Mouse (Mus musculus): ENCODE data around the gene Pkn3. TPM values are rescaled to one million over a fixed set of nuclear protein-coding genes. Genes with fewer than 3 reads are reported as not detected.
"Not testable (repeated sequence)": the region's sequence is repeated elsewhere in the genome, so short reads cannot be mapped to it uniquely, and the experiment has no call there.

Gene Pkn3
- polyA plus RNA-seq, 1 experiment from 2014 or later: 14.7 TPM

- 50% methylated on average over 6 of the region's 6 CpGs for WGBS
- Histone ChIP-seq H3K4me3 (no peak overlapping the region), H3K9me3 (replicated peaks) (no peaks in the 10 kb centered on the region), H3K27me3 (ENCODE audit: low read depth, poor library complexity, severe bottlenecking) (no peaks in the 10 kb centered on the region), H3K27ac (no peak overlapping the region), H3K36me3 (peaks cover 2% of the 10 kb centered on the region; the same call in 1 of the 2 replicates), H3K4me1 (peaks cover 16% of the 10 kb centered on the region)
- DNase-seq (ENCODE audit: low spot score): no peak
These were observed 25.3 kb upstream of the Pkn3 start for GRCm38 (mm10) chr2:30051992-30052761.

- not testable (repeated sequence) for H3K27ac ChIP-seq; H3K36me3 ChIP-seq; H3K9me3 ChIP-seq (replicated peaks); H3K27me3 ChIP-seq (ENCODE audit: low read depth, poor library complexity, severe bottlenecking); H3K4me3 ChIP-seq; H3K4me1 ChIP-seq; DNase-seq (ENCODE audit: low spot score)
- 92% methylated on average over 3 of the region's 3 CpGs for WGBS
These were observed 22.2 kb upstream of the Pkn3 start for GRCm38 (mm10) chr2:30055310-30055709.

- H3K27ac ChIP-seq: no peak overlapping the region
- 88% methylated on average over 3 of the region's 3 CpGs for WGBS
These were observed 20.7 kb upstream of the Pkn3 start for GRCm38 (mm10) chr2:30056736-30057135.

GRCm38 (mm10) chr2:30057223-30057904 lies 20.1 kb upstream of the Pkn3 start, which contains the start of gene Set:
Gene Set, plus strand, starts transcription at chr2:30057378.
- Histone ChIP-seq H3K4me1 (peaks cover 18% of the 10 kb centered on the region), H3K9me3 (replicated peaks) (no peaks in the 10 kb centered on the region), H3K36me3 (no peaks in the 10 kb centered on the region), H3K27me3 (ENCODE audit: low read depth, poor library complexity, severe bottlenecking) (no peaks in the 10 kb centered on the region), H3K4me3 (no peak within 1 kb of the TSS), H3K27ac (no peak within 1 kb of the TSS)
- WGBS: 43% methylated on average over 12 of the region's 12 CpGs
- DNase-seq (ENCODE audit: low spot score): no peak

More at GRCm38 (mm10) chr2:30056736-30057135, 20.7 kb upstream of the Pkn3 start:
- H3K36me3 ChIP-seq: no peaks in the 10 kb centered on the region
- H3K27me3 ChIP-seq (ENCODE audit: low read depth, poor library complexity, severe bottlenecking): no peaks in the 10 kb centered on the region
- no peak overlapping the region for H3K4me3 ChIP-seq
- H3K4me1 ChIP-seq: peaks cover 17% of the 10 kb centered on the region
- DNase-seq (ENCODE audit: low spot score): no peak
- H3K9me3 ChIP-seq (replicated peaks): no peaks in the 10 kb centered on the region

- peaks cover 24% of the 10 kb centered on the region for H3K4me1 ChIP-seq
- no peak overlapping the region for H3K27ac ChIP-seq
- H3K9me3 ChIP-seq (replicated peaks): no peaks in the 10 kb centered on the region
- H3K4me3 ChIP-seq: no peak overlapping the region
- no peaks in the 10 kb centered on the region for H3K36me3 ChIP-seq
- WGBS: 61% methylated on average over 5 of the region's 5 CpGs
- no peak for DNase-seq (ENCODE audit: low spot score)
- H3K27me3 ChIP-seq (ENCODE audit: low read depth, poor library complexity, severe bottlenecking): no peaks in the 10 kb centered on the region
These were observed 19.1 kb upstream of the Pkn3 start for GRCm38 (mm10) chr2:30058418-30058817.

- H3K36me3 ChIP-seq: no peaks in the 10 kb centered on the region
- H3K4me3 ChIP-seq: peak overlapping the region; percentile 65
- no peaks in the 10 kb centered on the region for H3K27me3 ChIP-seq (ENCODE audit: low read depth, poor library complexity, severe bottlenecking)
- WGBS: 8% methylated on average over 37 of the region's 37 CpGs
- no peaks in the 10 kb centered on the region for H3K9me3 ChIP-seq (replicated peaks)
- H3K4me1 ChIP-seq: peaks cover 50% of the 10 kb centered on the region
- peak overlapping the region; percentile 96 for H3K27ac ChIP-seq
- DNase-seq (ENCODE audit: low spot score): peak; percentile 89
These were observed 16.0 kb upstream of the Pkn3 start for GRCm38 (mm10) chr2:30061215-30062166.

- no peaks in the 10 kb centered on the region for H3K9me3 ChIP-seq (replicated peaks)
- H3K36me3 ChIP-seq: peaks cover 4% of the 10 kb centered on the region; the same call in 1 of the 2 replicates
- peak overlapping the region; percentile 65 for H3K4me3 ChIP-seq
- WGBS: under 1% methylated on average over 40 of the region's 40 CpGs
- H3K27ac ChIP-seq: peak overlapping the region; percentile 96
- no peaks in the 10 kb centered on the region for H3K27me3 ChIP-seq (ENCODE audit: low read depth, poor library complexity, severe bottlenecking)
- peaks cover 42% of the 10 kb centered on the region for H3K4me1 ChIP-seq
- peak; percentile 83 for DNase-seq (ENCODE audit: low spot score)
These were observed 15.0 kb upstream of the Pkn3 start for GRCm38 (mm10) chr2:30062249-30063093.

GRCm38 (mm10) chr2:30063235-30063634 lies 14.2 kb upstream of the Pkn3 start:
- DNase-seq (ENCODE audit: low spot score): no peak
- peak overlapping the region; percentile 96 for H3K27ac ChIP-seq
- no peaks in the 10 kb centered on the region for H3K9me3 ChIP-seq (replicated peaks)
- H3K4me3 ChIP-seq: peak overlapping the region; percentile 65
- H3K36me3 ChIP-seq: peaks cover 11% of the 10 kb centered on the region
- peaks cover 44% of the 10 kb centered on the region for H3K4me1 ChIP-seq
- H3K27me3 ChIP-seq (ENCODE audit: low read depth, poor library complexity, severe bottlenecking): no peaks in the 10 kb centered on the region
- WGBS: 4% methylated on average over 8 of the region's 8 CpGs

- no peak for DNase-seq (ENCODE audit: low spot score)
- H3K36me3 ChIP-seq: peaks cover 17% of the 10 kb centered on the region
- peaks cover 47% of the 10 kb centered on the region for H3K4me1 ChIP-seq
- no peaks in the 10 kb centered on the region for H3K27me3 ChIP-seq (ENCODE audit: low read depth, poor library complexity, severe bottlenecking)
- peak overlapping the region; percentile 65 for H3K4me3 ChIP-seq
- H3K27ac ChIP-seq: peak overlapping the region; percentile 96
- WGBS: 3% methylated on average over 2 of the region's 3 CpGs
- no peaks in the 10 kb centered on the region for H3K9me3 ChIP-seq (replicated peaks)
These were observed 13.7 kb upstream of the Pkn3 start for GRCm38 (mm10) chr2:30063791-30064190.

GRCm38 (mm10) chr2:30064298-30064697 lies 13.2 kb upstream of the Pkn3 start:
- no peaks in the 10 kb centered on the region for H3K27me3 ChIP-seq (ENCODE audit: low read depth, poor library complexity, severe bottlenecking)
- peaks cover 22% of the 10 kb centered on the region for H3K36me3 ChIP-seq
- no peak for DNase-seq (ENCODE audit: low spot score)
- H3K9me3 ChIP-seq (replicated peaks): no peaks in the 10 kb centered on the region
- peaks cover 47% of the 10 kb centered on the region for H3K4me1 ChIP-seq
- WGBS: 41% methylated on average over 3 of the region's 3 CpGs
- H3K27ac ChIP-seq: peak overlapping the region; percentile 96; the same call in 1 of the 2 replicates
- H3K4me3 ChIP-seq: peak overlapping the region; percentile 65

GRCm38 (mm10) chr2:30066046-30066901 lies 11.2 kb upstream of the Pkn3 start:
- H3K9me3 ChIP-seq (replicated peaks): no peaks in the 10 kb centered on the region
- H3K4me1 ChIP-seq: peaks cover 45% of the 10 kb centered on the region
- peak overlapping the region; percentile 100 for H3K27ac ChIP-seq
- no peaks in the 10 kb centered on the region for H3K27me3 ChIP-seq (ENCODE audit: low read depth, poor library complexity, severe bottlenecking)
- H3K36me3 ChIP-seq: peaks cover 37% of the 10 kb centered on the region
- under 1% methylated on average over 86 of the region's 101 CpGs for WGBS
- peak overlapping the region; percentile 100 for H3K4me3 ChIP-seq
- DNase-seq (ENCODE audit: low spot score): peak; percentile 98

Data from limb, embryonic 10.5 days (tissue).